Mouse (Mus musculus) heart, postnatal 0 days (tissue): ENCODE data around the gene Map2k6.

Source experiments
- CTCF ChIP-seq: IDR thresholded peaks from 2 replicates; pipeline ENCODE4 v1.5.1; 2016; ENCODE audit warnings: antibody characterized with exemption, control low read depth, low read depth
- EP300 ChIP-seq: IDR thresholded peaks from 2 replicates; pipeline ENCODE4 v1.6.1; 2016; ENCODE audit warnings: antibody characterized with exemption, low read depth

DNA sequence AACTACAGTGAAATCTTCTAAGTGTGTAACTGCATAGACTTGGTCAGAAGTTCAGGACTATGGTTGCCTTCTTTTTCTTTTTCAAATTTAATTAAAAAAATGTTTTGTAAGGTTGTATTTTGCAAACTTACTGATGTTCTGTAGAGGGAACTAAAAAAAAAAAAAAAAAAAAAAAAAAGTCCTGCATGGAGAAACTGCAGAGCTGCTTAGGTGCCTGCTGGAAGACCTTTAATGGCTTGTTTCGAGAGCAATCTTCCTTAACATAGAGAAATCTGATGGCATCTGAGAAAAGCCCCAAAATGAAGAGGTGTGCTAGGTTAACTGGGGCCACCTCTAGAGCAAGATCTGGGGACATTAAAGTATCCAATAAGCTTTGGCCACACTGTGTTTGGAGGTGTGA lies 1.4 kb downstream of the Map2k6 start:
- TF ChIP-seq EP300 = no peak
- no peak for TF ChIP-seq CTCF
